Mouse (Mus musculus): ENCODE data around the gene Gabbr1.

GRCm38 (mm10) chr17:37063063-37063462 is 17.3 kb downstream of the Gabbr1 start:
- TF ChIP-seq CTCF (conservative IDR thresholded peaks at IDR 0.05; ENCODE audit: low read length) (no peak), NANOG (IDR thresholded peaks at IDR 0.05; ENCODE audit: borderline replicate concordance, low read length) (no peak)
